Mouse (Mus musculus) spleen, postnatal 4 days (tissue): Measurements from ENCODE around the gene Tubb2b.
"Not testable (repeated sequence)": the region's sequence is repeated elsewhere in the genome, so short reads cannot be mapped to it uniquely, and the experiment has no call there.

Source experiments
- DNase-seq, 2 experiments: peaks; one replicate each; pipeline ENCODE4 v3.0.0; 2022; ENCODE audit warnings: low spot score in 2 of 2

Tubb2b gene

DNA sequence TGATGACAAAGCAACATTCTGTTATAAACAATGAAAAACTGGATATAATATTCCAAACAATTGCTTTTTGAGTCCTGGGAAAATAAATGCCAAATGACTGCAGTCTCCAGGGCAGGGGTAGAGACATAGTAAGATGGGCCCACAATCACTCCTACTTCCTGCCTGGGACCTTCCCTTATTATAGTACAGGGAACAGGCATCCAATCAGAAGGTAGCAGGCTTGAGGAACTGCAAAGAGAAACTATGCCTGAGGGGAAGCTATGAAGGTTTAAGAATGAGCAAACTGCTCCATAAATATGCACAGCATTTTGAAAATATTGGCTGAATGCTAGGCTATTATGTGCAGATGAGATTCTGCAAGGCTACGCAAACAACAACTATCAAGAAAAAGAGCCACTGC is 23.3 kb downstream of the Tubb2b start:
- no peak for DNase-seq

DNA sequence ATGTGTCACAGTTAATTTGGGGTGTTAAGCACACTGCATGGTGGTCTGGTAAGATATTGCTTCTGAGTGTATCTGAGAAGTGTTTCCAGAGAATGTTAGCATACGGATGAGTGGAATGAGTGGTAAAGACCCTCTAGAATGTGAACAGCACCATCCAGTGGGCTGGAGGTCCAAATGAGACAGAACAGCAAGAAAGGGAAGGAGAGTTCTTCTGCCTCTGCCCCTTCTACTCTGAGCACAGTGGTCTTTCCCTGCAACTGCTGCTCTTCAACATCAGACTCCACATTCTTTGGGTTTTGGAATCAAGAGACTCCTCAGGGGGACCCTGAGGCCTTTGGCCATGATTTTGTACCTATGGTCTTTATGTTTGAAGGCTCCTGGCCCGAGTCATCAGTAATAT is 24.0 kb downstream of the Tubb2b start:
- no peak for DNase-seq

DNA sequence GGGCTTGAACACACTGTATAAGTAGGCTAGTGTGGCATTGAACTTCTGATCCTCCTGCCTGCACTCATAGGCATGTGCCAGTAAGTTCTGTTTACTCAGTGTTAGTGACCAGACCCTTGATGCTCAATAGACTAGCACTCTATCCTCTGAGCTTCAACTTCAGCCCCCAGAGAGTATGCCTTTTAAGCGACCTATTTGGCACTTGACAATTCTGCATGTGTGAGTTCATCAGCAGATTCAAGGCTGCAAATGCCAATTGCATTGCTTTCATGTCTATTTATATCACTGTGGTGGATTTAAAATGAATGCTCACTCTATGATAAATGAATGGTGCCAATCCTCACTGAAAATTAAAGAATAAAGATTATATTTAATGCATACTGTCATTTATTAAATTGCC is 24.9 kb downstream of the Tubb2b start:
- no peak for DNase-seq

DNA sequence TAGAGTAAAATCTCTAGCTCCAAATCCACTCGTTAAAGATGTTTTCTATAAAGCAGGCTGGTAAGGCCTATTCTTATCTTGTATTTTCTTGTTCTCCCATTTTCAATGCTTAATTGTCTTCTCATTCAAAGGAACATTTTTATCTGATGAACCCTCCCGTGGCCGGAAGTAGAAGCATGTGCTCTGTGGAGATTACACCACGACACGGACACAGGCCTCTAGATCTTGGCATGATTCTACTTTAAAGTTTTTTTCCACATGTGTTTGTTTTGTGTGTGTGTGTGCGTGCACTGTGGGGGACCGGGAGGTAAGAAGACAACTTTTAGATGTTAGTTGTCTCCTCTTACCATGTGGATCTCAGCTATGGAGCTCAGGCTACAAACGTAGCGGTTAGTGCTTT is 28.4 kb downstream of the Tubb2b start:
- DNase-seq = no peak

DNA sequence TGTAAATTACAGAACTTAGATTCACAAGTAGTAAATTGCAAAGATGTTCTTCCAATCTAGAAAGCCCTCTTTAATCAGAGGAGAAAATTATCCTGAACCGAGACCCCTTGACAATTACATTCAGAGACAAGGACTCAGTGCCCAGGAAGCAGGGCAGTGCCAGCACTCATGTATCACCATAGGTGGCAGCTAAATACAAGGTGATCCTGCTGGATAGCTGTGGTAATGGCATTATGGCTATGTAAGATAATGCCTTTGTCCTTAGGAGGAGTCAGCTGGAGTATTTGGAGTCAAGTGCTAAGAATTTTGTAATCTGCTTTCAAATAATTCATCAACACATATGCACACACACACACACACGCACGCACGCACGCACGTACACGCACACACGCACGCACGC is 29.0 kb downstream of the Tubb2b start:
- no peak for DNase-seq

DNA sequence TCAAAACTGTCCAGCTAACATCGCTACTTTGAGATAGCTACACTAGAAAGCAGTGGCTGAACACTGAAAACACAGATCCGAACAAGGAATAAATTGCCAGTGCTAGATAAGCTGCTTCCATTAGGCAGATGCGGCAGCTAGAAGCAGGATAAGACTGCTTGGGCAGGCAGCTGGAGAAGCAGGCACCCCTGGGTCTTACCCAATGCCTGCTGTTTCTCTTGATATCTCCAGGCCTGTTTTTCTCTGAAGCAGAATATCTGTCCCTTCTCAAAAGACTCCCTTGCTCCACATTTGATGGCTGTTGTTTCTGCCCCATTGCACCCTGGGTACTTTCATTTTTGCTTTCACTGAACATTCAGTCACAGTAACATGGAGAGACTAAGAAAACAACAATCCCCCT is 29.5 kb downstream of the Tubb2b start:
- DNase-seq = peak in 1 of 2 experiments; percentile 43

DNA sequence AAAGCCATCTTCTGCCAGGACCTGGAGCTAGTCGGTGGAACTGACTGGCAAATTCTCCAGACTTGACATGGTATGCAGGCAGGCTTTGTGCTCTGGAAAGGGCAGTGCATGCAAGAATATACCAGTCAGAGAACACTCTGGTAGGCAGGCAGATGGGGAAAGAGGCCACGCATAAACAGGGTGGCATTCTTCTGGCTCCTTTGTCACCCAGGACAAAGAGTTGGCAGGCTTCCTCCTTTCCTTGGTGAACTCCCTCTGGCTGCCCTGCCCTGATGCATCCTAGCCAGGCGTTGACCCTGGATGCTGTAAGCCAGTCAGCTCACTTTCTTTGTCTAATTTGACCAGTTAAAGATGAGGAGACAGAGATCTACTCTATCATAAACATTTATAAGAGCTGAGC is 33.2 kb downstream of the Tubb2b start:
- DNase-seq = no peak

DNA sequence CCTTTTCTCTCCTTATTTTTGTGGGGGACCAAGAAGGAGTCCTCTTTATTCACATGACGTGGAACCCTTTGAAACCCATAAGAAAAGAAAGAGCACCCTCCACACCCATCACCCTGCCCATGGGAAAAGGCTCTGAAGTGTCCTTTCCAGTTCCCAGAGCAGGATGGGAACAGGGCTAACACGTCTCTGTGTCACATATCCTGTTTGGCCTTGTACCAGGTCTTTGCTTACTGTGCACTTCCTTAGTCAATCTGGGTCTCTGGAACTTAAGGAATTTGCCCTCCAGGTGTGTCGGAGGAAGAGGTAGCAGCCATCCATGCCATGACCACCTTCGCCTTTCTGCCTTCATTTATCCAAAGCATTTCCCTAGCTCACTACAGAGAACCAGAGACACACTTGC is 33.8 kb downstream of the Tubb2b start:
- no peak for DNase-seq

DNA sequence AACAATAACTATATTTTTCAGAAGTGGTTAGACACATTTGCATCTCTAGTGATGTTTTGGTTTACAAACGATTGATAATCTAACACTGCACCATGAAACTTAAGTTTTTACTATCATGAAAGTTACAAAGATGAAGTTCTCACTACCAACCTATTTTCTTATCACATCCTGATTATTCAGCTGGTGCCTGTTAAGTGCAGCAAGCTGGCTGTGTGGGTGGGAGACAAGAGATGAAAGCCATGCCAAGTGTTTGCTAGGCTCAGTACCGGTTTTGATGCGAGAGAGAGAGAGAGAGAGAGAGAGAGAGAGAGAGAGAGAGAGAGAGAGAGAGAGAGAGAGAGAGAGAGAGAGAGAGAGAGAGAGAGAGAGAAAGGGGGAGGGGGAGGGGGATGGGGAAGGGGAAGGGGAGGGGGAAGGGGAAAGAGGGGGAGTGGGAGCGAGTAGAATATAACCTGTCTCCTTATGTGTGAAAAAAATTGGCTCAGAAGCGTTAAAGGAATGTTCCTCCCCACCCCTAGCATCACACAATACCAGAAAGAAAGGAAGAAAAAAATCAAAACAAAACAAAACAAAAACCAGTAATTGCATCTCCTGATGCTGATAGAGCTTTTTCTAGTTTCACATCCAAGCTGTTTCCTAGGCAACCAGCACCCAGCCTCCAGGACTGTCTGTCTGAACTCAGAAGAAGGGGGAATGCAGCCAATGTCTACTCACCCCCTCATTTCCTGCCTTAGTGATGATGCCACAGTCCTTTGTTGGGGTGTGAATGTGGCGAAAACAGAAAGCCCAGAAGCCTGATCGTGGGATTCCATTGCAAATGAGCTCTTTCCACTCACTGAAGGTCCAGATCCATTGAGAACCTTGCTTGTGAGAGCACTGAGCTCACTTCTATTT is 34.5 kb downstream of the Tubb2b start:
- no peak for DNase-seq

DNA sequence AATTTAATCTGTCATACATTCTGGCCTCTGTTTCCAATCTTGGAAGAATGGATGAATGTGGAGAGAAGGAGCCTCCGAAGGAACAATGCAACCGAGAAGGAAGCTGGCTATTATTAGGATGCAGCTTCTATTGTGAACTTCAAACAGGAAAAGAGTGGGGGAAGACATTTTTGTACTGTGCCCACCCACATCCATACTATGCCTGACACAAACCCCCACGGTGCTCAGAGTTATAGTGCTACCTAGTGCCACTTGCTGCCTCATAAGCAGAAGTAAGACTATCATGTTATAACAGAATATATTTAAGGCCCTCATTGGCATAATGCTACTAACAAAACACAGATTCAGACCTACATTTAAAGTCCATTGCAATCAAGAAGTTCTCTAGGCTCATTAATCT is 40.9 kb downstream of the Tubb2b start:
- no peak for DNase-seq

DNA sequence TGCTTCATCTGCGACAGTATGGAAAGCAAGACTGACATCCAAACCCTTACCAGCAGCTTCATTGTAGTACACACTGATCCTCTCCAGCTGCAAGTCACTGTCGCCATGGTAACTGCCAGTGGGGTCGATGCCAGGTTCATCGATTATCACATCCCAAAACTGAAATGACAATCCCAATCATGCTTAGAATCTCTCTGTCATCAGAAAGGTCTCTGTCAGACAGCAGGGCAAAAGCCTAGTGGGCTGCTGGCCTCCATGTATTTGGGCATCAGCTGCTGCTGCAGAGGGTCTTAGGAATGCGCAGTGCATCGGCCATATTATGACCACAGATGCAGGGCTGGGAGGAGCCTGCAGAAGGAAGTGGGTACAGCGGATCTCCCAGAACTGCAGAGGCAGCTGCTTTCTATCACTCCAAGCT is 41.4 kb downstream of the Tubb2b start:
- DNase-seq = no peak

DNA sequence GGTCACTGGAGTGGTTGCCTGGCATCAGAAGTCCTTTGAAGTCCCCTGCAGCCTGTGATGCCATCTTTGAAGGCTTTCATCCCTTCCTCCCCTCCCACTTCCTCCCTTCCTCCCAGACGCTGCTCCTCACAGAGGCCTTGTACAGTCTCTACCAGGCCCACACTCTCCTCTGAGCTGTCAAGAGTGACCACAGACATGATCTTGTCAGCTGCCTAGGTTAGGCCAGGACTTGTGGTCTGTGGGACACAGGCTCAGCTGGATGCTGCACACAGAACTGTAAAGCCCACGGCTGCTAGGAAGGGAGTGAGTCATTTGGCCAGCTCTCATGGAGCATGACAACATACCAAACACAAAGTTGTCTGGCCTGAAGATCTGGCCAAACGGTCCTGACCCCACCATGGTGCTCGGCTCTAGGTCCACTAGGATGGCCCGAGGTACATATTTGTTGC is 42.0 kb downstream of the Tubb2b start:
- DNase-seq = not testable (repeated sequence)

DNA sequence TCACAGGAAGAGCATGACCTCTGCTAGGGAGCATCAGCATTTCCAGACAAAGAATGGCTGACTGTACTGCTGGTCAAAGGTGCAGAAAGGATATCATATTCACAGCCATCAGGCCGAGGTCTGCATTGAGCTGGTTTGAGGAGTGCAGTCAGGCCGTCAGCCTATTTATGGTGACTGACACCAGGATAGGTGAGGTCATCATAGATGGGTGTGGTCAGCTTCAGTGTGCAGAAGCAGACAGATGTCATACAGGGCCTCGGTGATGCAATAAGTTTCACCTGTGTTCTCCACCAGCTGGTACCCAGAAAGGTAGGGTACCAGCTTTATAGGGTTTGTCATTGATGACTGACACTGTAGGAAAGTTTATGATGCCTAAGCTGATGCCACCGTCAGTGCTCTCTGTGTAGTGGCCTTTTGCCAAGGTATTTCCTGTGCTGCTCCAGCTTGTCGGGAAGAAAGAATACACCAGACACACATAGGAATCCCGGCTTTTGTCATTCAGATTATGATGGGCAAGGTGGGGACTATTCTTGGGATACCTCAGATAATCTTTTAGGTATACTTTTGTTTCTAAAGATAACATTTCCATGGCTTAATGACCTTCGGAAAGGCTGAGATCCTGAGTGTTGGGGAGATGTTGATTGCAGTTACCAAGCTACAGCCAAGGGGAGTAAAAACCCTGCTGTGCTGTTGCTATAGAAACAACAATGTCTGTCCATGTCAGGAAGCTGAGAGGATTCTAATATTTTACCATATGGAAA is 43.0 kb downstream of the Tubb2b start:
- no peak for DNase-seq

DNA sequence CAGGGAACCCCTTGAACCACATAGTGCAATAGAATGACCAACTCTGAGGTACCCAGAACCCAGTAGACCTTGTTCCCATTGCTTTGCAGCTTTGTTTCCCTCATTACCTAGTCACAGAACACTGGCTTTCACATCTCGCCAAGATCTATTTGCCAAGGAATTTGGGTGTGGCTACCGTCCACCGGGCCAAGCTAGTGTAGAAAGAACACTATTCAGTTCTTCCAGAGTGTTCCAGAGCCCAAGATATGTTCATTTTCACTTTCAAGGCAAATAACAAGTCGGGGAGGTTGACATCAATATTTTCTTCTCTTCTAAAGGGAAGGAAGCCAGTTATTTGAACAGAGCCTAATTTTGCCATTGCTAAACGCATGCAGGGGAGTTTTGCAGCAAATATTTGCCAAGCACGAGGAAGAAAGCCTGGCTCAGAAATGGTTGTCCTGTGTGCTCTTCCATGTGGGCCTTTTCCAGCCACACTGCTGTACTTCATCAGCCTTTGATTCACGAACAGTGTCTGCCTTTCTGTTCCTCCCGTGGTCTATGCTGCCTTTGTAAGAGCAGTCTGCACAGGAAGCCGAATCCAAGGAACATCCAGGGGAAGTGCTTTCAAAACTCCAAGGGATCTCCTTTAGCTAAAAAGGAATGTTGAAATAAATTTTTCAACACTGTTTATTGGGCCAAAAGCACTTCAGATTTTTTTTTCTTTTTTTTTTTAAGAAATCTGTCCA is 46.1 kb downstream of the Tubb2b start:
- no peak for DNase-seq

DNA sequence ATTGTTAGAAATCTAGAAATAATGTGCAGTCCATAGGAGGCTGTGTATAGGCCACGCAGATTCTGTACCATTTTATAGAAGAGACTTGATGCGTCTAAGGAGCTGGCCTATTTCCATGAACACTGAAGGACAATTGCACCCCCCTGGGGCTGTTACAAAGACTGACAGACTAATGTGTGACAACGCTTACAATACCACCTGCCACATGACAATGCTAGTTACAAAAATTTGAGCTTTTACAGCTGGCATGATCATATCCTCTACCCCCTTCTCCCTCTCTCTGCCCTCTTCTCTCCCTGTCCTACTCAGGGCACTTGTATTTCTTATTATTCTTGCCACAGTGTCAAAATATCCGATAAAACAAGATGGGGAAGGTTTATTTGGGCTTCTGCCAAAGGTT is 48.3 kb downstream of the Tubb2b start:
- no peak for DNase-seq

DNA sequence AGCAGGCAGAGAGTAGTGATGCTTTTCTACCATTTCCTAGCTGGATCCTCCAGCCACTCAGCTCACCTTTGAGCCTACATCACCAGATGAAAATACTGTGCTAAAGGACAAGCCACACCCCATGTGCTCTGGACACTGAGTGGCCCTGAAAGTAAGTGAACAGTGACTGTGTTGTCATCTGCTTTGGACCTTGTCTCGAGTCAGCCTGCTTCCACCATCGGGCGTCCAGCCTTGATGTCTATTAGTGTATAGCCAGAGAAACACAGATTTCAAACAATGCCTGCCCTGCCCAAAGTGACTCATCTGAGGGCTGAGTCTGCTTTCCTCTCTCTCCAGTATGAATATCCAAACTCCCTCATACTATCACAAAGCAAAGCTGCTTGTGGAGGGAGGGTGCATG is 50.5 kb downstream of the Tubb2b start:
- no peak for DNase-seq

DNA sequence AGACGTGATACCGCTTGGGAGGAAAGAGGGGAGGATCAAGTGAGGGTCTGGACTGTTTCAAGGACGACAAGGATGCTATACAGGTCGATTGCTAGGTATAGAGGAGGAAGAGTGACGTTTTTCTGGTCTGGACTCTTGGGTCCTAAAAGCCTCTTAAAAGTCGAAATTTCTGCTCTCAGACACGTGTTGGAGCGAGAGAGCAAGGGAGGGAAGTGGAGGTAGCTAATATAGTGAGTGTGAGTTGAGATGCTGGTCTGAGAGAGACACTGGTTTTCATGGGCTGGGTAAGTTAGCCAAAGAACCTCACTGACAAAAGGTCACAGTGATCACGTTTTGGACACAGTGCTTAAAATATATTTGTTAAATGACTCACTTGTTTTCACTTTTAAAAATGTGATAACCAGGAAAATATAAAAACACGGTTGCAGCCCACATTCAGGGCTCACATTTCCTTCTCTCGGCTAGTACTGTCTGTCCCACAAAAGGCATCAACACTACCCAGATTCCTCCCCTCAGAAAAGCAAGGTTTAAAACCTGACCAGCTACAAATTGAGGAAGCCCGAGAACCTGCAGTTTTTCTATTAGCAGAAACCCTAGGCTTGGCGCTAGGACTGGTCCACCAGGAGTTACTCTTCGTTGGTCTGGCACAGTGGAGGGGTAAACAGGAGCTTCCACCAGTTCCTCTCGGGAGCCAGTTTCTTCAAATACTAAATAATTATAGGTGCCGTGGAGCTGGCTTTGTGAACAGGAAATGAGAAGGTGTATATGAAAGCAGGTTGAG is 51.6 kb downstream of the Tubb2b start:
- DNase-seq = no peak

DNA sequence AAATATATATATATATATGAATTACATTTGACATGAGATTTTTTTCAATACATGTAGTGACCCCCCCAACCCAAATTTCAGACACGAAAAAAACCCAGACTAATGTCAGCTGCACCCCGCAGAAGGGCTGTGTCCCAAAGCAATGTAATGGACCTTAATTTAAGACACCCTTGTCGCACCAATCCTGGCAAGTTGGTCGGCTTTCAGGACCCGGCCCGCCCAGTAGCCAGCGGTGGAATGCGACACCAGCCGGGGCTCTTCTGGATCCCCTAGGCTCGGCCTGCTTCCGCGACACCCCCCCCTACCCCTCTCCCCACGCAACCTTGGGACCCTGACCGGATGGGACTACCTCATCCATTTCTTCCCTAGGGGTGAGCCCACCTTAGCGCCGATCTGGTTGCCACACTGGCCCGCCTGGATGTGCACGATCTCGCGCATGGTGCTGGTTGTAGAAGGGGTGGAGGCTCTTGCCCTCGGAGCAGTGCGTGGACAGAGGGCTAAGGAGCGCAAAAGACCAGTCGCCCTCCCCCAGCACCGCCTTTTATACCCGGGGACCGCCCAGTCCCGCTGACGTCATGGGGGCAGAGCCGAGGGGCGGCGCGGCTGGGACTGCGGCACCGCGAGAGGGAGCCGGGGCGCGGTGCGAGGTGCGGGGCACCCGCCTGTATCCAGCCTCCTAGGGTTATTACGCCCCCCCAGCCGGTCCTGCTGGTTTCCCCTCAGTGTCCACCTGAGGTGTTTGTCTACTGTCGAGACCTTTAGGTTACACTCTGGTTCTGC is 52.6 kb downstream of the Tubb2b start, which contains the start of gene Tubb2a:
TSS of gene Tubb2a (minus strand) at position 516 of the 780 bp plus-strand sequence.
- DNase-seq = peak; percentile 92 to 97
